11 mouse cellular contexts compared by ENCODE assay signal in the genomic region with DNA sequence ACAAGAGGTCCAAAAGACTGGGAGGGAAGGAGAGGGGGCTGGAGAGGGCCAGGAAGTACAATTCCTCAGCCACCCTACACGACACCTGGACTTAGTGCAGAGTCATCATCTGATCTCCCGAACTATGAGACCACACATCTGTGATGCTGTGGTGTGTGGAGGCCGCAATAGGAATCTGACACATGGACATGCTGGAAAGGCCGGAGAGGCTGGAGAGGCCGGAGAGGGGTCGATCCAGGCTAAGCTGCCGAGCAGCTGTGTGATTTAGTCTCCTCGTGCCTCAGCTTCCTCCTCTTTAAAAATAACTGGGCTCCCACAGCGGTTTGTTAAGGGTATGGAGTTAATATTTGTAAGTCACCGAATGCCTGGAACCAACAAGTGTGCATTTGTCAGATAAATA.
"Had no signal": no experiment of that assay in that cellular context is flagged by ENCODE, and none has a peak within 500 bp of the region (broad histone marks: within the 10 kb centered on the region; RNA-seq: fewer than 3 reads in every experiment).

No protein-coding gene starts in this region.

- H3K9ac ChIP-seq: liver, embryonic 14.5 days; neural tube, embryonic 13.5 days had no signal

- H3K27me3 ChIP-seq: neural tube, embryonic 13.5 days had no signal

- H3K9me3 ChIP-seq: neural tube, embryonic 13.5 days had no signal

- H3K4me3 ChIP-seq: layer of hippocampus, adult 2 months; neural tube, embryonic 13.5 days had no signal

- H3K36me3 ChIP-seq: neural tube, embryonic 13.5 days had no signal

- H3K27ac ChIP-seq: layer of hippocampus, adult 2 months; liver, embryonic 14.5 days; neural tube, embryonic 13.5 days had no signal

- DNase-seq: kidney, adult 2 months; kidney, postnatal 4 days; left cerebral cortex, postnatal 4 days; midbrain, embryonic 14.5 days; retina, postnatal 1 day; right cerebral cortex, postnatal 14 days; thymus, adult 18-20 months; thymus, postnatal 14 days had no signal

- H3K4me2 ChIP-seq: neural tube, embryonic 13.5 days had no signal
